Mouse (Mus musculus) small intestine, adult 2 months (tissue): ENCODE data around the gene Ruvbl2.

Source experiments
- CTCF ChIP-seq: fragments of 200-500 bp; IDR thresholded peaks from 2 replicates; pipeline ENCODE4 v1.5.1; 2012; ENCODE audit warnings: low read depth, mild to moderate bottlenecking, control low read depth, inconsistent platforms, low read length, moderate library complexity, mixed read lengths; ENCODE audit not compliant: insufficient replicate concordance, insufficient read length; ENCODE audit errors: extremely low read depth
- POLR2A ChIP-seq: fragments of 200-500 bp; IDR thresholded peaks from 2 replicates; pipeline ENCODE4 v1.6.1; 2012; ENCODE audit warnings: low read depth, mild to moderate bottlenecking, control low read depth, inconsistent platforms, low read length, moderate library complexity

GRCm38 (mm10) chr7:45413864-45414739 is 23.8 kb downstream of the Ruvbl2 start:
- TF ChIP-seq POLR2A (no peak), CTCF (no peak)
